Mouse (Mus musculus) liver, postnatal 0 days (tissue): ENCODE measurements at regions not wholly inside any gene's neighbourhood (a gene's known extent, or its start where the extent isn't known, plus 50 kb on each side); places are given as distances from the start of the nearest gene placed in this dataset.

ENCODE experiments used
- CTCF ChIP-seq: sonication (generic); IDR thresholded peaks from 2 replicates; pipeline ENCODE4 v1.5.1; 2016; ENCODE audit warnings: antibody characterized with exemption, low read depth
- EP300 ChIP-seq: IDR thresholded peaks from 2 replicates; pipeline ENCODE4 v1.6.1; 2016; ENCODE audit warnings: antibody characterized with exemption, low read depth, mild to moderate bottlenecking

GRCm38 (mm10) chr19:33043696-33044095 lies 286.4 kb downstream of the Pten start:
- TF ChIP-seq CTCF (no peak), EP300 (no peak)
